21 mouse cellular contexts compared by ENCODE assay signal in genomic region chr6:102556497-102556896, GRCm38 (mm10). TPM values are rescaled to one million over a fixed set of nuclear protein-coding genes. Genes with fewer than 3 reads are reported as not detected.
DNase-seq lines count a peak whose midpoint lies in the region; ATAC-seq lines count a peak whose summit lies in the region.
"Had no signal": no experiment of that assay in that cellular context is flagged by ENCODE, and none has a peak within 500 bp of the region (broad histone marks: within the 10 kb centered on the region; RNA-seq: fewer than 3 reads in every experiment).

No protein-coding gene starts in this region.

- no peaks in the 10 kb centered on the region for H3K27me3 ChIP-seq in heart, embryonic 11.5 days (ENCODE audit: control insufficient read depth, insufficient read depth, low read length)
- no peaks in the 10 kb centered on the region for H3K27me3 ChIP-seq in liver, embryonic 16.5 days (ENCODE audit: control insufficient read depth, insufficient read depth, low read depth, low read length)
- H3K27me3 ChIP-seq: embryonic facial prominence, embryonic 13.5 days; midbrain, embryonic 13.5 days; neural tube, embryonic 15.5 days had no signal

- H3K36me3 ChIP-seq in heart, embryonic 11.5 days (ENCODE audit: control insufficient read depth, insufficient read depth, low read length), result no peaks in the 10 kb centered on the region
- no peaks in the 10 kb centered on the region for H3K36me3 ChIP-seq in liver, embryonic 16.5 days (ENCODE audit: control insufficient read depth, insufficient read depth)
- H3K36me3 ChIP-seq: embryonic facial prominence, embryonic 13.5 days; midbrain, embryonic 13.5 days; neural tube, embryonic 15.5 days had no signal

- no peak for DNase-seq in heart, adult 8-10 months (ENCODE audit: low spot score)
- DNase-seq in MEL-GATA-1-ER (ENCODE audit: extremely low read depth, low read depth), result peak; percentile 92
- no peak for DNase-seq in spleen, adult 12 weeks (ENCODE audit: low spot score)
- DNase-seq in layer of hippocampus, postnatal 10 days (ENCODE audit: low spot score in 2 of 2), result no peak
- DNase-seq: adrenal gland, postnatal 14 days; B cell, adult 2 months; cerebellum, adult 18-20 months; kidney, postnatal 10 days; lung, adult 18-20 months; thymus, adult 18-20 months had no signal

- H3K9me3 ChIP-seq in heart, embryonic 11.5 days (replicated peaks; ENCODE audit: control insufficient read depth, low read length), result no peaks in the 10 kb centered on the region
- no peaks in the 10 kb centered on the region for H3K9me3 ChIP-seq in liver, embryonic 16.5 days (replicated peaks; ENCODE audit: control insufficient read depth, low read length)
- H3K9me3 ChIP-seq: embryonic facial prominence, embryonic 13.5 days; midbrain, embryonic 13.5 days; neural tube, embryonic 15.5 days had no signal

- no peaks in the 10 kb centered on the region for H3K4me1 ChIP-seq in heart, embryonic 11.5 days (ENCODE audit: control insufficient read depth, insufficient read depth, low read length)
- peaks cover 15% of the 10 kb centered on the region for H3K4me1 ChIP-seq in liver, embryonic 16.5 days (ENCODE audit: control insufficient read depth, low read depth, low read length)
- H3K4me1 ChIP-seq: embryonic facial prominence, embryonic 13.5 days; midbrain, embryonic 13.5 days; neural tube, embryonic 15.5 days had no signal

- ATAC-seq in heart, embryonic 11.5 days (replicated peaks; ENCODE audit: insufficient number of reproducible peaks, low FRiP score, low TSS enrichment), result peak; percentile 65; the same call in 1 of the 2 replicates
- ATAC-seq in erythroid progenitor cell, adult 5-6 weeks (replicated peaks; ENCODE audit: low FRiP score, poor library complexity, severe bottlenecking), result peak; percentile 87
- peak; percentile 99 for ATAC-seq in liver, embryonic 16.5 days (ENCODE audit: low read depth)
- ATAC-seq: activated CD4-positive, CD25-positive, alpha-beta regulatory T cell, adult 4 months; forebrain, embryonic 14.5 days; intestine, embryonic 16.5 days; midbrain, embryonic 13.5 days; Patski had no signal

- H3K4me3 ChIP-seq in heart, embryonic 11.5 days (ENCODE audit: low read depth, low read length), result no peak overlapping the region
- H3K4me3 ChIP-seq in liver, embryonic 16.5 days (ENCODE audit: low read depth, low read length), result no peak overlapping the region
- H3K4me3 ChIP-seq: embryonic facial prominence, embryonic 13.5 days; midbrain, embryonic 13.5 days; myocyte; neural tube, embryonic 15.5 days had no signal

- no peak overlapping the region for H3K4me2 ChIP-seq in heart, embryonic 11.5 days
- H3K4me2 ChIP-seq in liver, embryonic 16.5 days (ENCODE audit: low read depth, low read length), result peak overlapping the region; percentile 48
- H3K4me2 ChIP-seq: embryonic facial prominence, embryonic 13.5 days; midbrain, embryonic 13.5 days; neural tube, embryonic 15.5 days had no signal

- no peak overlapping the region for H3K9ac ChIP-seq in heart, embryonic 11.5 days (ENCODE audit: low read depth, low read length)
- H3K9ac ChIP-seq in liver, embryonic 16.5 days (ENCODE audit: low read depth, low read length), result no peak overlapping the region
- H3K9ac ChIP-seq: embryonic facial prominence, embryonic 13.5 days; midbrain, embryonic 13.5 days; neural tube, embryonic 15.5 days had no signal

- 47% methylated on average over 3 of the region's 3 CpGs for WGBS in heart, embryonic 11.5 days (ENCODE audit: insufficient replicate concordance)
- 19% methylated on average over 3 of the region's 3 CpGs for WGBS in liver, embryonic 16.5 days (ENCODE audit: insufficient replicate concordance)

- H3K27ac ChIP-seq in heart, embryonic 11.5 days (ENCODE audit: low read depth, low read length), result no peak overlapping the region
- peak overlapping the region; percentile 74 for H3K27ac ChIP-seq in liver, embryonic 16.5 days (ENCODE audit: low read length)
- H3K27ac ChIP-seq: embryonic facial prominence, embryonic 13.5 days; midbrain, embryonic 13.5 days; neural tube, embryonic 15.5 days had no signal

RNA-seq across cellular contexts. Expression of gene Cntn3, which starts 16.4 kb away (rescaled TPM):
- polyA plus RNA-seq in heart, embryonic 11.5 days (2014; fragmentation: Nextera tagmentation; extraction: Ambion mirVana), result 0.27 and 0.39 TPM in 2 replicates
- under 1 TPM in 1 of 4 experiments, not detected in 3; 0.13 TPM for total RNA-seq in heart, adult 8-10 months (2022)
- 1.7 and 2.2 TPM in 2 replicates for total RNA-seq in erythroid progenitor cell, adult 5-6 weeks (2015; ENCODE audit: low replicate concordance)
- total RNA-seq in erythroid progenitor cell, adult 5-6 weeks (2017; ENCODE audit: low replicate concordance), result 1.2 and 2.3 TPM in 2 replicates
- polyA plus RNA-seq in liver, embryonic 16.5 days (2015; fragmentation: Nextera tagmentation; extraction: Ambion mirVana), result 0.74 and 0.97 TPM in 2 replicates
- 10 to 100 TPM; 12.1 to 13.6 TPM for total RNA-seq in layer of hippocampus, postnatal 10 days (2021)
- polyA plus RNA-seq: activated CD4-positive, CD25-positive, alpha-beta regulatory T cell, adult 4 months had no signal
